ENCODE assay signal across 11 mouse cellular contexts in genomic region chr10:101681437-101681912, GRCm38 (mm10). TPM values are rescaled to one million over a fixed set of nuclear protein-coding genes. Genes with fewer than 3 reads are reported as not detected.
DNase-seq lines count a peak whose midpoint lies in the region; ATAC-seq and TF ChIP-seq lines count a peak whose summit lies in the region.
"Had no signal": no experiment of that assay in that cellular context is flagged by ENCODE, and none has a peak within 500 bp of the region (broad histone marks: within the 10 kb centered on the region; RNA-seq: fewer than 3 reads in every experiment).

TSS of gene Mgat4c (plus strand) at chr10:101681487.

- no peak within 1 kb of the TSS for H3K27ac ChIP-seq in cerebellum, adult 2 months (ENCODE audit: insufficient read depth, low read length)
- H3K27ac ChIP-seq in forebrain, embryonic 16.5 days (ENCODE audit: low read length) = peak within 1 kb of the TSS; percentile 82
- H3K27ac ChIP-seq in neural tube, embryonic 15.5 days (replicated peaks) = peak within 1 kb of the TSS; percentile 79
- no peak within 1 kb of the TSS for H3K27ac ChIP-seq in liver, postnatal 0 days (ENCODE audit: low read depth)
- H3K27ac ChIP-seq: heart, embryonic 13.5 days; liver, embryonic 13.5 days had no signal

- H3K4me3 ChIP-seq in cerebellum, adult 2 months (replicated peaks; ENCODE audit: insufficient read depth, low read depth, low read length) = no peak within 1 kb of the TSS
- peak within 1 kb of the TSS; percentile 35 for H3K4me3 ChIP-seq in forebrain, embryonic 16.5 days (replicated peaks; ENCODE audit: low read length)
- peak within 1 kb of the TSS; percentile 39 for H3K4me3 ChIP-seq in neural tube, embryonic 15.5 days (replicated peaks)
- H3K4me3 ChIP-seq in liver, postnatal 0 days (ENCODE audit: low read depth, low read length) = no peak within 1 kb of the TSS
- H3K4me3 ChIP-seq: heart, embryonic 13.5 days; liver, embryonic 13.5 days had no signal

- H3K27me3 ChIP-seq in cerebellum, adult 2 months (ENCODE audit: control insufficient read depth, insufficient read depth, low read length) = no peaks in the 10 kb centered on the region
- no peaks in the 10 kb centered on the region for H3K27me3 ChIP-seq in forebrain, embryonic 16.5 days (replicated peaks; ENCODE audit: control insufficient read depth, insufficient read depth, low read length)
- no peaks in the 10 kb centered on the region for H3K27me3 ChIP-seq in neural tube, embryonic 15.5 days (replicated peaks)
- H3K27me3 ChIP-seq in liver, postnatal 0 days (ENCODE audit: insufficient read depth, low read length) = no peaks in the 10 kb centered on the region
- H3K27me3 ChIP-seq: heart, embryonic 13.5 days; liver, embryonic 13.5 days had no signal

- no peaks in the 10 kb centered on the region for H3K4me1 ChIP-seq in cerebellum, adult 2 months (ENCODE audit: control insufficient read depth, insufficient read depth, low read length)
- H3K4me1 ChIP-seq in forebrain, embryonic 16.5 days (replicated peaks; ENCODE audit: control insufficient read depth, insufficient read depth, low read length) = peaks cover 2% of the 10 kb centered on the region; the same call in 1 of the 2 replicates
- no peaks in the 10 kb centered on the region for H3K4me1 ChIP-seq in neural tube, embryonic 15.5 days
- no peaks in the 10 kb centered on the region for H3K4me1 ChIP-seq in liver, postnatal 0 days (ENCODE audit: insufficient read depth)
- H3K4me1 ChIP-seq: heart, embryonic 13.5 days; liver, embryonic 13.5 days had no signal

- WGBS in cerebellum, adult 2 months = 14% methylated on average over 6 of the region's 6 CpGs
- 27% methylated on average over 6 of the region's 6 CpGs for WGBS in forebrain, embryonic 16.5 days
- 29% methylated on average over 6 of the region's 6 CpGs for WGBS in neural tube, embryonic 15.5 days
- 76% methylated on average over 6 of the region's 6 CpGs for WGBS in liver, postnatal 0 days (ENCODE audit: insufficient replicate concordance)

- ATAC-seq in forebrain, embryonic 16.5 days = peak; percentile 95
- peak; percentile 90 for ATAC-seq in neural tube, embryonic 15.5 days (ENCODE audit: low FRiP score)
- ATAC-seq in liver, postnatal 0 days = no peak
- no peak for ATAC-seq in erythroblast, adult 5-6 weeks (replicated peaks; ENCODE audit: low FRiP score, poor library complexity, severe bottlenecking)

- H3K9ac ChIP-seq in forebrain, embryonic 16.5 days (replicated peaks; ENCODE audit: low read depth, low read length) = peak within 1 kb of the TSS; percentile 45
- H3K9ac ChIP-seq in neural tube, embryonic 15.5 days (replicated peaks) = peak within 1 kb of the TSS; percentile 47
- no peak within 1 kb of the TSS for H3K9ac ChIP-seq in liver, postnatal 0 days (replicated peaks)
- H3K9ac ChIP-seq: heart, embryonic 13.5 days; liver, embryonic 13.5 days had no signal

- TF ChIP-seq POLR2A in cerebellum, adult 2 months (IDR thresholded peaks at IDR 0.05; ENCODE audit: borderline replicate concordance, insufficient read depth, low read length) = no peak

- peak within 1 kb of the TSS; percentile 34 for H3K4me2 ChIP-seq in forebrain, embryonic 16.5 days (ENCODE audit: low read length)
- H3K4me2 ChIP-seq in neural tube, embryonic 15.5 days = peak within 1 kb of the TSS; percentile 46
- no peak within 1 kb of the TSS for H3K4me2 ChIP-seq in liver, postnatal 0 days (ENCODE audit: low read depth, low read length)
- H3K4me2 ChIP-seq: heart, embryonic 13.5 days; liver, embryonic 13.5 days had no signal

- no peaks in the 10 kb centered on the region for H3K9me3 ChIP-seq in forebrain, embryonic 16.5 days (ENCODE audit: control insufficient read depth, low read length)
- no peaks in the 10 kb centered on the region for H3K9me3 ChIP-seq in neural tube, embryonic 15.5 days (replicated peaks)
- no peaks in the 10 kb centered on the region for H3K9me3 ChIP-seq in liver, postnatal 0 days (ENCODE audit: low read length)
- H3K9me3 ChIP-seq: heart, embryonic 13.5 days; liver, embryonic 13.5 days had no signal

- TF ChIP-seq CTCF in cerebellum, adult 2 months (IDR thresholded peaks at IDR 0.05; ENCODE audit: borderline replicate concordance, insufficient read depth, low read depth, low read length) = no peak
- TF ChIP-seq CTCF in liver, postnatal 0 days (IDR thresholded peaks at IDR 0.05; ENCODE audit: low read depth) = no peak

- no peaks in the 10 kb centered on the region for H3K36me3 ChIP-seq in forebrain, embryonic 16.5 days (ENCODE audit: control insufficient read depth, insufficient read depth)
- no peaks in the 10 kb centered on the region for H3K36me3 ChIP-seq in neural tube, embryonic 15.5 days
- no peaks in the 10 kb centered on the region for H3K36me3 ChIP-seq in liver, postnatal 0 days (replicated peaks; ENCODE audit: insufficient read depth, low read length)
- H3K36me3 ChIP-seq: heart, embryonic 13.5 days; liver, embryonic 13.5 days had no signal

- peak; percentile 3 to 9 for DNase-seq in cerebellum, adult 2 months
- no peak for DNase-seq in cerebellum, adult 11 months
- peak; percentile 64 for DNase-seq in layer of hippocampus, adult 9-11 months
- DNase-seq in liver, postnatal 0 days = no peak
- DNase-seq in urinary bladder, postnatal 36 days (ENCODE audit: low spot score in 2 of 2) = no peak
- DNase-seq: liver, embryonic 13.5 days had no signal

- TF ChIP-seq EP300 in liver, postnatal 0 days (IDR thresholded peaks at IDR 0.05; ENCODE audit: low read depth) = no peak

RNA-seq across cellular contexts. Expression of gene Mgat4c, which starts in this region (rescaled TPM):
- polyA plus RNA-seq in cerebellum, adult 2 months (2012; rRNA removed) = 3.2 and 3.5 TPM in 2 replicates
- polyA plus RNA-seq in forebrain, embryonic 16.5 days (2015; fragmentation: Nextera tagmentation; extraction: Ambion mirVana) = 17.3 and 24.7 TPM in 2 replicates
- 43.8 and 47.4 TPM in 2 replicates for polyA plus RNA-seq in neural tube, embryonic 15.5 days (2015; fragmentation: Nextera tagmentation; extraction: Ambion mirVana)
- polyA plus RNA-seq in liver, postnatal 0 days (2015; fragmentation: Nextera tagmentation; extraction: Ambion mirVana) = not detected in 2 replicates
- not detected in 2 replicates for total RNA-seq in erythroblast, adult 5-6 weeks (2015; ENCODE audit: low replicate concordance)
- total RNA-seq in erythroblast, adult 5-6 weeks (2017; ENCODE audit: low replicate concordance) = not detected in 2 replicates
- polyA plus RNA-seq: C2C12; liver, embryonic 13.5 days had no signal

Comparison
In these comparisons a context has a peak if more than half of its experiments do, and no peak if none do; other contexts are left out.
1. DNase-seq: peak in cerebellum, adult 2 months (2 of 2) and layer of hippocampus, adult 9-11 months (single experiment); none in cerebellum, adult 11 months (single experiment), liver, postnatal 0 days (single experiment) and urinary bladder, postnatal 36 days (0 of 2).
2. H3K27ac ChIP-seq: peak in forebrain, embryonic 16.5 days (single experiment) and neural tube, embryonic 15.5 days (single experiment); none in cerebellum, adult 2 months (single experiment) and liver, postnatal 0 days (single experiment).
3. H3K4me3 ChIP-seq: peak in forebrain, embryonic 16.5 days (single experiment) and neural tube, embryonic 15.5 days (single experiment); none in cerebellum, adult 2 months (single experiment) and liver, postnatal 0 days (single experiment).
4. ATAC-seq: peak in forebrain, embryonic 16.5 days (single experiment) and neural tube, embryonic 15.5 days (single experiment); none in liver, postnatal 0 days (single experiment) and erythroblast, adult 5-6 weeks (single experiment).